8 mouse cellular contexts compared by ENCODE assay signal in the genomic region with DNA sequence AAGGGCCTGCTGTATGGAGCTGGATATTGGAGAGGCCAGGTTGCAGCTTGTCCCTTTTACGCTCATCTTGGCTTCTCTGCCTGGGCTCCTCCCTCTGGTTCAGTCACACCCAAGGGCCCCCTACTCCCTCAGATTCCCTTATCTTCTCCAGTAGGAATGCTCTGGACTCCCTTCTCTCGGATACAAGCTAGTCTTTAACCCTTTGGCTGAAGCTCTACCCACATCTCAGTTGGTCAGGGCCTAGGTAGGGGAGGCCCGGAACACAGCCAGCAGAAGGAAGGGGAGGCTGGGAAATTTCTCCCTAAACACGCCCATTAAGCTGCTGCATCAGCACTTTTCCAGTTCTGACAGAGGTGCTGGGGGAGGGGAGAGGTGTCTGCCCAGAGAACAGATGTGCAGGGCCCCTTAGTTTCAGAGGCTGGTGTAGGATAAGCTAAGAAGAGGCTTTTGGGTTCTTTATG. TPM values are rescaled to one million over a fixed set of nuclear protein-coding genes. Genes with fewer than 3 reads are reported as not detected.
DNase-seq lines count a peak whose midpoint lies in the region; ATAC-seq and TF ChIP-seq lines count a peak whose summit lies in the region.

No protein-coding gene starts in this region.

- peak; percentile 19; the same call in 1 of the 2 replicates for ATAC-seq in heart, embryonic 12.5 days (ENCODE audit: insufficient number of reproducible peaks, low FRiP score)

- peak; percentile 35 for DNase-seq in brain, adult 2 months (ENCODE audit: low read depth, low spot score)
- peak; percentile 76 for DNase-seq in kidney, postnatal 14 days
- DNase-seq in midbrain, embryonic 10.5 days (ENCODE audit: low spot score) = peak; percentile 49
- peak; percentile 61 for DNase-seq in thymus, postnatal 4 days
- no peak for DNase-seq in left cerebral cortex, adult 18-20 months (ENCODE audit: low spot score in 2 of 2)
- DNase-seq in left cerebral cortex, adult 8-10 months (ENCODE audit: low spot score in 2 of 2) = no peak

- no peak for TF ChIP-seq CTCF in E14TG2a.4 (conservative IDR thresholded peaks at IDR 0.05; ENCODE audit: low read length)

- peak overlapping the region; percentile 83 for H3K9ac ChIP-seq in heart, embryonic 12.5 days

- H3K27me3 ChIP-seq in E14TG2a.4 (ENCODE audit: insufficient read depth, low read length) = no peaks in the 10 kb centered on the region
- no peaks in the 10 kb centered on the region for H3K27me3 ChIP-seq in heart, embryonic 12.5 days (replicated peaks)
- H3K27me3 ChIP-seq in midbrain, embryonic 10.5 days (ENCODE audit: low read depth, poor library complexity, severe bottlenecking) = no peaks in the 10 kb centered on the region

- H3K4me1 ChIP-seq in E14TG2a.4 (replicated peaks; ENCODE audit: low read depth, low read length) = peaks cover 69% of the 10 kb centered on the region
- H3K4me1 ChIP-seq in heart, embryonic 12.5 days (replicated peaks) = peaks cover 65% of the 10 kb centered on the region
- H3K4me1 ChIP-seq in midbrain, embryonic 10.5 days = peaks cover 64% of the 10 kb centered on the region

- H3K4me3 ChIP-seq in E14TG2a.4 (replicated peaks; ENCODE audit: low read length) = peak overlapping the region; percentile 80
- H3K4me3 ChIP-seq in heart, embryonic 12.5 days = peak overlapping the region; percentile 64
- peak overlapping the region; percentile 77 for H3K4me3 ChIP-seq in midbrain, embryonic 10.5 days

- H3K27ac ChIP-seq in heart, embryonic 12.5 days (ENCODE audit: poor library complexity, severe bottlenecking) = peak overlapping the region; percentile 98
- peak overlapping the region; percentile 95 for H3K27ac ChIP-seq in midbrain, embryonic 10.5 days (replicated peaks)

- peaks cover 20% of the 10 kb centered on the region for H3K36me3 ChIP-seq in E14TG2a.4 (ENCODE audit: insufficient read depth, low read length)
- H3K36me3 ChIP-seq in heart, embryonic 12.5 days = peaks cover 17% of the 10 kb centered on the region; the same call in 1 of the 2 replicates
- peaks cover 18% of the 10 kb centered on the region for H3K36me3 ChIP-seq in midbrain, embryonic 10.5 days

- under 1% methylated on average over 4 of the region's 4 CpGs for WGBS in heart, embryonic 12.5 days
- whole genome bisulfite sequencing in midbrain, embryonic 10.5 days = 3% methylated on average over 4 of the region's 4 CpGs

- peaks cover 26% of the 10 kb centered on the region for H3K9me3 ChIP-seq in E14TG2a.4 (ENCODE audit: low read length)
- no peaks in the 10 kb centered on the region for H3K9me3 ChIP-seq in heart, embryonic 12.5 days (replicated peaks)
- H3K9me3 ChIP-seq in midbrain, embryonic 10.5 days (replicated peaks) = no peaks in the 10 kb centered on the region

- H3K4me2 ChIP-seq in heart, embryonic 12.5 days = peak overlapping the region; percentile 83

RNA-seq across cellular contexts. Expression of gene Nynrin, which starts 1.3 kb away (rescaled TPM):
- polyA plus RNA-seq in heart, embryonic 12.5 days (2016; fragmentation: Nextera tagmentation; extraction: Ambion mirVana) = 33.3 and 38.2 TPM in 2 replicates
- polyA plus RNA-seq in midbrain, embryonic 10.5 days (2016; fragmentation: Nextera tagmentation; extraction: Ambion mirVana) = 22.3 and 25.1 TPM in 2 replicates
- total RNA-seq in left cerebral cortex, adult 18-20 months (2021) = 1 to 10 TPM; 6.2 to 9.0 TPM
- 10 to 100 TPM in 2 of 4 experiments, 1 to 10 TPM in 2; 7.3 to 13.3 (median 11.3) TPM for total RNA-seq in left cerebral cortex, adult 8-10 months (2022)

RNA-seq across cellular contexts. Expression of gene Cbln3, which starts 29.1 kb away (rescaled TPM):
- 0.32 and 0.57 TPM in 2 replicates for polyA plus RNA-seq in heart, embryonic 12.5 days (2016; fragmentation: Nextera tagmentation; extraction: Ambion mirVana)
- 0.14 and 0.16 TPM in 2 replicates for polyA plus RNA-seq in midbrain, embryonic 10.5 days (2016; fragmentation: Nextera tagmentation; extraction: Ambion mirVana)
- total RNA-seq in left cerebral cortex, adult 18-20 months (2021) = under 1 TPM; 0.16 to 0.23 TPM
- under 1 TPM; 0.09 to 0.52 (median 0.23) TPM for total RNA-seq in left cerebral cortex, adult 8-10 months (2022)

RNA-seq across cellular contexts. Expression of gene Khnyn, which starts 29.6 kb away (rescaled TPM):
- polyA plus RNA-seq in heart, embryonic 12.5 days (2016; fragmentation: Nextera tagmentation; extraction: Ambion mirVana) = 19.8 TPM in 2 replicates
- 23.2 and 24.7 TPM in 2 replicates for polyA plus RNA-seq in midbrain, embryonic 10.5 days (2016; fragmentation: Nextera tagmentation; extraction: Ambion mirVana)
- 10 to 100 TPM; 12.3 to 13.0 TPM for total RNA-seq in left cerebral cortex, adult 18-20 months (2021)
- total RNA-seq in left cerebral cortex, adult 8-10 months (2022) = 10 to 100 TPM; 12.7 to 15.8 (median 13.0) TPM

RNA-seq across cellular contexts. Expression of gene Nfatc4, which starts 32.2 kb away (rescaled TPM):
- polyA plus RNA-seq in heart, embryonic 12.5 days (2016; fragmentation: Nextera tagmentation; extraction: Ambion mirVana) = 17.5 and 18.6 TPM in 2 replicates
- 22.0 and 24.6 TPM in 2 replicates for polyA plus RNA-seq in midbrain, embryonic 10.5 days (2016; fragmentation: Nextera tagmentation; extraction: Ambion mirVana)
- total RNA-seq in left cerebral cortex, adult 18-20 months (2021) = 1 to 10 TPM; 3.0 to 3.3 TPM
- total RNA-seq in left cerebral cortex, adult 8-10 months (2022) = 1 to 10 TPM; 1.0 to 2.7 (median 2.1) TPM

RNA-seq across cellular contexts. Expression of gene Sdr39u1, which starts 45.0 kb away (rescaled TPM):
- 38.2 and 40.4 TPM in 2 replicates for polyA plus RNA-seq in heart, embryonic 12.5 days (2016; fragmentation: Nextera tagmentation; extraction: Ambion mirVana)
- 27.5 and 31.5 TPM in 2 replicates for polyA plus RNA-seq in midbrain, embryonic 10.5 days (2016; fragmentation: Nextera tagmentation; extraction: Ambion mirVana)
- total RNA-seq in left cerebral cortex, adult 18-20 months (2021) = 100 to 1,000 TPM in 1 of 2 experiments, 10 to 100 TPM in 1; 96.5 to 104 TPM
- 100 to 1,000 TPM; 101 to 123 (median 111) TPM for total RNA-seq in left cerebral cortex, adult 8-10 months (2022)

Comparison
In these comparisons a context has a peak if more than half of its experiments do, and no peak if none do; other contexts are left out.
1. DNase-seq: peak in brain, adult 2 months (single experiment), kidney, postnatal 14 days (single experiment), midbrain, embryonic 10.5 days (single experiment) and thymus, postnatal 4 days (single experiment); none in left cerebral cortex, adult 18-20 months (0 of 2) and left cerebral cortex, adult 8-10 months (0 of 2).
2. Peak in every context shown above with its lines, with median percentiles within 50 percentile points of each other: H3K4me3 ChIP-seq.